Mouse (Mus musculus) megakaryocyte, embryonic 14.5 days (primary cell): ENCODE data around the gene Ryr1.

Source experiments
- FLI1 ChIP-seq: IDR thresholded peaks from 2 replicates; pipeline ENCODE4 v1.6.1; 2012; ENCODE audit warnings: low read length, inconsistent platforms, mixed read lengths
- GATA1 ChIP-seq: IDR thresholded peaks from 3 replicates; pipeline ENCODE4 v1.6.1; 2012; ENCODE audit warnings: mixed read lengths, low read length, inconsistent platforms, borderline replicate concordance

DNA sequence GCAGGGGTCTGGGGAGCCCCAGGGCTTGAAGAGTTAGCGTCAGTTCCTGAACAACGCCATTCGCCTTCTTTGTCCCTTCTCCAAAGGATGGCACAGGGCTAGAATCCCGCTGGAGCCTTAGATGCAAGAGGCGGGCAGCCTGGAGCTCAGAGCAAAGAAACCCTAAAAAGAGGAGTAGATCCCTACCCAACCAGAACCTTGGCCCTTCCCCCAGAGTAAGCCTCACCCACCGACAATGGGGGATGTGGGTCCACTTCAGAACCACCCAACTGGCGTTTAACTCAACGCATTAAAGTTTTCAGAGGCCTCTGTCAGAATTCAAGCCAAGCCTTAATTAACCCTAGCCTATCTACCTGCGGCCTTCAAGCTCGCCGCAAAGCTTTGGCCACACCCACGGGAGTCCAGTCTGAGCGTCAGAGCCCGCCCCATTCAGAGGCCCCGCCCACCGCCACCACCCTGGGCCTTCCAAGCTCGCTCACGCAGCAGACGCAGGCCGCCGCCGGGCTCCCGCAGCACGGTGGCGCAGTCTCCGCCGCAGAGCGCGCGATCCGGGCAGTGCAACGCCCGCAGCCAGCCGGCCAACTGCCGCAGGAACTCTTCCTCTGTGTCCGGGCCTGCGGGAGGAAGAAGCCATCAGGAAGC, 30.3 kb upstream of the Ryr1 start:
- no peak for TF ChIP-seq GATA1
- TF ChIP-seq FLI1, result no peak
